Mouse (Mus musculus): Measurements from ENCODE around the gene Glrx5.

The Glrx5 gene

GRCm38 (mm10) chr12:105066523-105066922 lies 34.0 kb downstream of the Glrx5 start:
- DNase-seq (ENCODE audit: extremely low read depth, low read depth, low spot score) = no peak

- DNase-seq (ENCODE audit: extremely low read depth, low read depth, low spot score) = no peak
Measured at GRCm38 (mm10) chr12:105068911-105069310, 36.4 kb downstream of the Glrx5 start.

- DNase-seq (ENCODE audit: extremely low read depth, low read depth, low spot score) = no peak
Measured at GRCm38 (mm10) chr12:105073708-105074107, 41.2 kb downstream of the Glrx5 start.

DNA sequence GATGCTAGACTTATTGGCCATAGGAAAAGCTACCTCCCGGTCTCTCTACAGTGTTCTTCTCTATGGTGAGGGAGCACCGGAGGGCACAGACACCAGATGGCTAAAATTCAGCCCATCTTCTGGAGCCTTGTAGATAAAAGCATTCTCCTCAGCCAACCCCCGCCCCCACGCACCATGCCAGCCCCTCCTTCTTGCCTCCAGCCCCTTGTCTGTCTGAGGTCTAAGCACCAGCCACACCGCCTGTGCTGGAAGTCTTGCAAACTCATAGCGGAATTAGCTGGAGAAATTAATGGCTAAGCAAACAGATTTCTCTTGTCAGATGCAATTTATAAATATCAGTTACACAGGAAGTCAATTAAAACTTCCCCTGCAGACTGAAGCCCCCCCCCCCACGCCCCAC lies 43.0 kb downstream of the Glrx5 start:
- DNase-seq (ENCODE audit: extremely low read depth, low read depth, low spot score) = no peak

DNA sequence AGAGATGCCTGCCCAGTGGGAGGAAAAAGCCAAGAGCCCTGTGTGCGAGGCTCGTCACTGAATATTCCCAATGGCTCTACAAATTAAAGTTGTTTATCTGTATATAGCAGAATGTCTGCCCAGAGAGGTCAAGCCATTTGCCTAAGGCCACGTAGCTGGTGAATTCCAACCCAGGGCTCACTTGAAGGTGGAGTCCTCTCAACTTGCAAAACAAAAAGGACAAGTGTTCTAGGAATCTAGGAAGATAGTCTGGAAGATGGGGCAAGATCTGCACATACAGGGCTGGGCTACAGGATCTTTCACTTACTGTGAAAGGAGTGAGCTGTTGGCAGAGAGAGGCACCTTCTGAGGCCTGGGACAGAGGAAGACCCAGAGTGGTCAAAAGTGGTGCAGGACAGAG lies 44.0 kb downstream of the Glrx5 start:
- DNase-seq (ENCODE audit: extremely low read depth, low read depth, low spot score) = no peak

GRCm38 (mm10) chr12:105077232-105077631 lies 44.7 kb downstream of the Glrx5 start:
- no peak for DNase-seq (ENCODE audit: extremely low read depth, low read depth, low spot score)

GRCm38 (mm10) chr12:105084171-105084570 lies 51.7 kb downstream of the Glrx5 start:
- no peak for DNase-seq (ENCODE audit: extremely low read depth, low read depth, low spot score)

GRCm38 (mm10) chr12:105084816-105085215 lies 52.3 kb downstream of the Glrx5 start:
- DNase-seq (ENCODE audit: extremely low read depth, low read depth, low spot score) = no peak

DNA sequence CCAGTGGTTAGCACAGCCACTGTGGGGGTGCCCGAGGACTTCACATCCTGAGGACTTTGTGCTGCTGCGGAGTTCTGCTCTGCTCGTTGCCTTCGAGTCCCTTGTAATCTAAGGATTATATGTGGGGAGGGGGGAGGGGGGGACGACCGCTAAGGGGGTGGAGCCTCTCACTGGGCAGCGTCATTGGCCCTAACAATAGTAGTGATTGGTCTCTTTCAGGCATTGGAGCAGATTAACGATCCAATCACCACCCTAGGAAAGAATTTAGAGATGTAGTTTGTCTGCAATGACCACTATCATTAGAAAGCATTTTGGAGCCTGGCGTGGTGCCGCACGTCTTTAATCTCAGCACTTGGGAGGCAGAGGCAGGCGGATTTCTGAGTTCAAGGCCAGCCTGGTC lies 52.8 kb downstream of the Glrx5 start:
- no peak for DNase-seq (ENCODE audit: extremely low read depth, low read depth, low spot score)

- DNase-seq (ENCODE audit: extremely low read depth, low read depth, low spot score) = no peak
Measured at GRCm38 (mm10) chr12:105086781-105087180, 54.3 kb downstream of the Glrx5 start.

DNA sequence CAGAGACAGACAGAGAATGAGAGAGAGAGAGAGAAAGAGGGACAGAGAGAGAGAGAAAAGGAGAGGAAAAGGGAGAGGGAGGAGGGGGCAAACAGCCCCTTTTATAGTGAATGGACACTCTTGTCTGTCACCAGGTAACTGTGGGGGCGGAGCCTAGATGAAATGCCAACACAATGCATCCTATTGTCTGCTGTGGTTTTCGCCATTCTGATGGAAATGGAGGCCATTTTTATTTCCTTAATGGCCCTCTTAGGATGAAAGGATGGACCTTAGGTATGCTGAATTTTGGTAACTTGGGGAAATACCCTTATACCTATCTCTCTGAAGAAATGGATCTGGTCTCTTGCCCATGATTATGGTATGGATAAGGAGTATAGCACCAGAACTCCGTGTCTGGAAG lies 54.9 kb downstream of the Glrx5 start:
- no peak for DNase-seq (ENCODE audit: extremely low read depth, low read depth, low spot score)

DNA sequence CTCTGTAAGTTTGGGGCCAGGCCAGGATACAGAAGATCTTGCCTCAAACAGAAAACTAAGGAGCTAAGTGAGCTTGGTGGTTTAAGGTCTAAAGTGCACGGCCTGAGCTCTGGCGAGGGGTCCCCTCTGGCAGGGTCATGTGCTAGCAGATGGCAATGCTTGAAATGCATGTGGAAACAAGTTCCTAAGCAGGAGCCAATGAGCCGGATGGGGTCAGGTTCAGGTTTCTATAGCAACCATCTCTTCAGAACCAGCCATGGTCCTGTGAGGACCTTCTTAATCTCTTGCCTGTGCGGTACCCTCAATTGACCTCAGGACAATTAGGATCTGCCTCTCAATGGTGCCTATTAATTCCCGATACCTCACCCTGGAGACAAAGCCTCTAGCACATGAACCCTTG lies 56.7 kb downstream of the Glrx5 start:
- no peak for DNase-seq (ENCODE audit: extremely low read depth, low read depth, low spot score)

- DNase-seq (ENCODE audit: extremely low read depth, low read depth, low spot score) = peak; percentile 49
Measured at GRCm38 (mm10) chr12:105091604-105092003, 59.1 kb downstream of the Glrx5 start.
